In genomic region chr11:57627086-57627735, GRCm38 (mm10) we compare ENCODE assay signal across 9 mouse cellular contexts. TPM values are rescaled to one million over a fixed set of nuclear protein-coding genes. Genes with fewer than 3 reads are reported as not detected.
DNase-seq lines count a peak whose midpoint lies in the region; ATAC-seq and TF ChIP-seq lines count a peak whose summit lies in the region.
"Had no signal": no experiment of that assay in that cellular context is flagged by ENCODE, and none has a peak within 500 bp of the region (broad histone marks: within the 10 kb centered on the region; RNA-seq: fewer than 3 reads in every experiment).

No protein-coding gene starts in this region.

- TF ChIP-seq CTCF in thymus, adult 2 months (IDR thresholded peaks at IDR 0.05; ENCODE audit: borderline replicate concordance, control insufficient read depth, extremely low read depth, insufficient read depth, low read length, poor library complexity), result peak; percentile 30; the same call in 1 of the 2 replicates
- 0 out of 2 replicates have a peak, but pooled peaks have one; percentile 21 for TF ChIP-seq CTCF in embryonic fibroblast, embryonic 13.5 days (IDR thresholded peaks at IDR 0.05; ENCODE audit: borderline replicate concordance, insufficient read depth, low read length)
- TF ChIP-seq CTCF in lung, adult 2 months (IDR thresholded peaks at IDR 0.05; ENCODE audit: insufficient read depth, low read length), result peak; percentile 65

- H3K9me3 ChIP-seq in hindbrain, embryonic 10.5 days, result no peaks in the 10 kb centered on the region
- H3K9me3 ChIP-seq in hindbrain, embryonic 14.5 days (ENCODE audit: control insufficient read depth, low read length), result no peaks in the 10 kb centered on the region
- H3K9me3 ChIP-seq: heart, embryonic 15.5 days had no signal

- TF ChIP-seq POLR2A in thymus, adult 2 months (IDR thresholded peaks at IDR 0.05; ENCODE audit: control insufficient read depth, extremely low read depth, insufficient read depth, low read length, poor library complexity), result no peak
- no peak for TF ChIP-seq POLR2A in embryonic fibroblast, embryonic 13.5 days (IDR thresholded peaks at IDR 0.05; ENCODE audit: low read depth, low read length)
- no peak for TF ChIP-seq POLR2A in lung, adult 2 months (IDR thresholded peaks at IDR 0.05; ENCODE audit: borderline replicate concordance, extremely low read depth, low read depth, low read length)

- H3K4me3 ChIP-seq in hindbrain, embryonic 10.5 days, result no peak overlapping the region
- H3K4me3 ChIP-seq in hindbrain, embryonic 14.5 days (replicated peaks; ENCODE audit: low read length), result no peak overlapping the region
- no peak overlapping the region for H3K4me3 ChIP-seq in thymus, adult 2 months (ENCODE audit: control insufficient read depth, insufficient read depth, low read length)
- H3K4me3 ChIP-seq in embryonic fibroblast, embryonic 13.5 days (ENCODE audit: insufficient read depth, low read length), result no peak overlapping the region
- no peak overlapping the region for H3K4me3 ChIP-seq in lung, adult 2 months (replicated peaks; ENCODE audit: extremely low read depth, low read depth, low read length)
- H3K4me3 ChIP-seq: heart, embryonic 15.5 days had no signal

- DNase-seq in hindbrain, embryonic 10.5 days (ENCODE audit: low spot score), result peak; percentile 47
- no peak for DNase-seq in hindbrain, embryonic 14.5 days (ENCODE audit: low spot score)
- DNase-seq in thymus, adult 2 months, result peak; percentile 23
- DNase-seq in thymus, adult 18-20 months, result no peak
- peak; percentile 54 for DNase-seq in lung, adult 2 months
- DNase-seq in thymus, postnatal 4 days, result peak; percentile 73
- DNase-seq in frontal cortex, postnatal 25 days (ENCODE audit: low spot score in 2 of 2), result no peak

- 60% methylated on average over 9 of the region's 9 CpGs for WGBS in hindbrain, embryonic 10.5 days
- 59% methylated on average over 9 of the region's 9 CpGs for WGBS in hindbrain, embryonic 14.5 days
- 59% methylated on average over 9 of the region's 9 CpGs for WGBS in thymus, adult 2 months
- 35% methylated on average over 9 of the region's 9 CpGs for WGBS in lung, adult 2 months

- H3K4me1 ChIP-seq in hindbrain, embryonic 10.5 days (replicated peaks), result peaks cover 24% of the 10 kb centered on the region
- H3K4me1 ChIP-seq in hindbrain, embryonic 14.5 days (replicated peaks; ENCODE audit: control insufficient read depth, insufficient read depth, low read length), result peaks cover 7% of the 10 kb centered on the region; the same call in 1 of the 2 replicates
- no peaks in the 10 kb centered on the region for H3K4me1 ChIP-seq in thymus, adult 2 months (replicated peaks; ENCODE audit: control insufficient read depth, insufficient read depth, low read length)
- H3K4me1 ChIP-seq in embryonic fibroblast, embryonic 13.5 days (ENCODE audit: control insufficient read depth, insufficient read depth, low read length), result no peaks in the 10 kb centered on the region
- peaks cover 3% of the 10 kb centered on the region for H3K4me1 ChIP-seq in lung, adult 2 months (ENCODE audit: control insufficient read depth, insufficient read depth, low read length)

- no peaks in the 10 kb centered on the region for H3K27me3 ChIP-seq in hindbrain, embryonic 10.5 days (ENCODE audit: insufficient read depth, poor library complexity, severe bottlenecking)
- no peaks in the 10 kb centered on the region for H3K27me3 ChIP-seq in hindbrain, embryonic 14.5 days (ENCODE audit: control insufficient read depth, insufficient read depth, low read length)
- no peaks in the 10 kb centered on the region for H3K27me3 ChIP-seq in thymus, adult 2 months (ENCODE audit: control insufficient read depth, insufficient read depth, low read length)
- H3K27me3 ChIP-seq: heart, embryonic 15.5 days had no signal

- no peak overlapping the region for H3K27ac ChIP-seq in hindbrain, embryonic 10.5 days
- no peak overlapping the region for H3K27ac ChIP-seq in hindbrain, embryonic 14.5 days
- H3K27ac ChIP-seq in thymus, adult 2 months (ENCODE audit: control insufficient read depth, insufficient read depth, low read length), result no peak overlapping the region
- H3K27ac ChIP-seq in embryonic fibroblast, embryonic 13.5 days (ENCODE audit: insufficient read depth, low read length), result no peak overlapping the region
- H3K27ac ChIP-seq: heart, embryonic 15.5 days had no signal

- ATAC-seq in hindbrain, embryonic 14.5 days (ENCODE audit: low FRiP score), result no peak

- H3K36me3 ChIP-seq in hindbrain, embryonic 10.5 days, result no peaks in the 10 kb centered on the region
- no peaks in the 10 kb centered on the region for H3K36me3 ChIP-seq in hindbrain, embryonic 14.5 days (replicated peaks; ENCODE audit: control insufficient read depth, insufficient read depth)
- no peaks in the 10 kb centered on the region for H3K36me3 ChIP-seq in thymus, adult 2 months (ENCODE audit: control insufficient read depth, insufficient read depth, low read length)
- H3K36me3 ChIP-seq: heart, embryonic 15.5 days had no signal

- H3K9ac ChIP-seq in hindbrain, embryonic 14.5 days, result no peak overlapping the region
- H3K9ac ChIP-seq: heart, embryonic 15.5 days had no signal

- H3K4me2 ChIP-seq in hindbrain, embryonic 14.5 days (replicated peaks), result no peak overlapping the region
- H3K4me2 ChIP-seq: heart, embryonic 15.5 days had no signal

RNA-seq across cellular contexts. Expression of gene Galnt10, which starts 18.0 kb away (rescaled TPM):
- polyA plus RNA-seq in hindbrain, embryonic 10.5 days (2016; fragmentation: Nextera tagmentation; extraction: Ambion mirVana), result 21.2 and 22.7 TPM in 2 replicates
- 8.8 and 9.8 TPM in 2 replicates for polyA plus RNA-seq in hindbrain, embryonic 14.5 days (2014; fragmentation: Nextera tagmentation; extraction: Ambion mirVana)
- 28.0 and 48.9 TPM in 2 replicates for polyA plus RNA-seq in thymus, adult 2 months (2012; rRNA removed)
- polyA plus RNA-seq in embryonic fibroblast, embryonic 13.5 days (2011; ENCODE audit: insufficient read length, low read depth, missing spikeins), result 48.3 and 51.8 TPM in 2 replicates
- polyA plus RNA-seq in lung, adult 2 months (2012; rRNA removed), result 6.4 and 8.1 TPM in 2 replicates

Comparison
In these comparisons a context has a peak if more than half of its experiments do, and no peak if none do; other contexts are left out.
1. DNase-seq: peak in hindbrain, embryonic 10.5 days (single experiment), thymus, adult 2 months (single experiment), lung, adult 2 months (single experiment) and thymus, postnatal 4 days (single experiment); none in hindbrain, embryonic 14.5 days (single experiment), thymus, adult 18-20 months (0 of 2) and frontal cortex, postnatal 25 days (0 of 2).
2. Peak in every context shown above with its lines, with median percentiles within 50 percentile points of each other: CTCF ChIP-seq.